Mouse (Mus musculus): ENCODE results near the gene Macc1. TPM values are rescaled to one million over a fixed set of nuclear protein-coding genes. Genes with fewer than 3 reads are reported as not detected.

The Macc1 gene
- polyA plus RNA-seq, 1 experiment from 2014 or later: 0.08 TPM

GRCm38 (mm10) chr12:119402273-119402672 is 88.2 kb downstream of the Macc1 start:
- Histone ChIP-seq H3K27me3 (ENCODE audit: control insufficient read depth, insufficient read depth, low read length) (no peaks in the 10 kb centered on the region), H3K36me3 (ENCODE audit: control insufficient read depth, insufficient read depth, low read length) (no peaks in the 10 kb centered on the region), H3K4me3 (ENCODE audit: low read depth, low read length) (no peak overlapping the region), H3K27ac (ENCODE audit: low read depth, low read length) (no peak overlapping the region), H3K9ac (ENCODE audit: low read length) (no peak overlapping the region), H3K4me2 (ENCODE audit: low read depth) (no peak overlapping the region), H3K9me3 (ENCODE audit: control insufficient read depth, low read length) (no peaks in the 10 kb centered on the region), H3K4me1 (ENCODE audit: control insufficient read depth, insufficient read depth, low read length) (no peaks in the 10 kb centered on the region)
- ATAC-seq (ENCODE audit: insufficient read depth, low FRiP score, low TSS enrichment) (no peak), DNase-seq (ENCODE audit: low spot score) (no peak)
- WGBS: 87% methylated on average over 1 of the region's 1 CpGs

DNA sequence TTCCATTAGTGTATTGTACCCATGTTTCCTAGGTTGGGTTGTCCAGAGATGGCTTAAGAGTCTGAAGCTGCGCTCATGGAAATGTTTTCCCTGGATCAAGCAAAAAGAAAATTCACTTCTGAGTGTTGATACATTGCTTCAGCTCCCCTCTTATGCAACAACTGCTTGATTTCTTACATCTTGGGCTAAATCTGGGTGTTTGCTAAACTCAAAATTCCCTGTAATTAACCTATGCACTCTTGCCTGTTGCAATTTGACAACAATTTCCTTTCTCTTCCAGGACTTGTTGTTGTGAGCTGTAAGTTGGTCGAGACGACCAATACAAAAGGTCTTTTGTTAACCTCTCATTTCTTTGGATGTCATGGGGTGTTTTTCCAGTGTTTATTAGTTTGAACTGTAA is 88.7 kb downstream of the Macc1 start:
- 46% methylated on average over 3 of the region's 3 CpGs for WGBS
- H3K9ac ChIP-seq (ENCODE audit: low read length): no peak overlapping the region
- no peaks in the 10 kb centered on the region for H3K9me3 ChIP-seq (ENCODE audit: control insufficient read depth, low read length)

GRCm38 (mm10) chr12:119404810-119405209 is 90.7 kb downstream of the Macc1 start:
- Histone ChIP-seq H3K9me3 (ENCODE audit: control insufficient read depth, low read length) (no peaks in the 10 kb centered on the region), H3K27ac (ENCODE audit: low read depth, low read length) (no peak overlapping the region), H3K4me3 (ENCODE audit: low read depth, low read length) (no peak overlapping the region), H3K9ac (ENCODE audit: low read length) (no peak overlapping the region), H3K36me3 (ENCODE audit: control insufficient read depth, insufficient read depth, low read length) (no peaks in the 10 kb centered on the region), H3K27me3 (ENCODE audit: control insufficient read depth, insufficient read depth, low read length) (no peaks in the 10 kb centered on the region), H3K4me1 (ENCODE audit: control insufficient read depth, insufficient read depth, low read length) (no peaks in the 10 kb centered on the region), H3K4me2 (ENCODE audit: low read depth) (no peak overlapping the region)
- ATAC-seq (ENCODE audit: insufficient read depth, low FRiP score, low TSS enrichment) (no peak), DNase-seq (ENCODE audit: low spot score) (no peak)
- WGBS: 97% methylated on average over 1 of the region's 1 CpGs

More for the DNA sequence above, 88.7 kb downstream of the Macc1 start:
- no peak for DNase-seq (ENCODE audit: low spot score)
- no peaks in the 10 kb centered on the region for H3K4me1 ChIP-seq (ENCODE audit: control insufficient read depth, insufficient read depth, low read length)
- ATAC-seq (ENCODE audit: insufficient read depth, low FRiP score, low TSS enrichment): no peak
- no peaks in the 10 kb centered on the region for H3K36me3 ChIP-seq (ENCODE audit: control insufficient read depth, insufficient read depth, low read length)
- H3K27me3 ChIP-seq (ENCODE audit: control insufficient read depth, insufficient read depth, low read length): no peaks in the 10 kb centered on the region
- H3K27ac ChIP-seq (ENCODE audit: low read depth, low read length): no peak overlapping the region
- no peak overlapping the region for H3K4me2 ChIP-seq (ENCODE audit: low read depth)
- no peak overlapping the region for H3K4me3 ChIP-seq (ENCODE audit: low read depth, low read length)

- H3K36me3 ChIP-seq (ENCODE audit: control insufficient read depth, insufficient read depth, low read length): no peaks in the 10 kb centered on the region
- no peak for ATAC-seq (ENCODE audit: insufficient read depth, low FRiP score, low TSS enrichment)
- no peak overlapping the region for H3K4me2 ChIP-seq (ENCODE audit: low read depth)
- H3K9me3 ChIP-seq (ENCODE audit: control insufficient read depth, low read length): no peaks in the 10 kb centered on the region
- no peak overlapping the region for H3K27ac ChIP-seq (ENCODE audit: low read depth, low read length)
- H3K27me3 ChIP-seq (ENCODE audit: control insufficient read depth, insufficient read depth, low read length): no peaks in the 10 kb centered on the region
- no peak overlapping the region for H3K4me3 ChIP-seq (ENCODE audit: low read depth, low read length)
- no peak overlapping the region for H3K9ac ChIP-seq (ENCODE audit: low read length)
- H3K4me1 ChIP-seq (ENCODE audit: control insufficient read depth, insufficient read depth, low read length): no peaks in the 10 kb centered on the region
- no peak for DNase-seq (ENCODE audit: low spot score)
Observed at GRCm38 (mm10) chr12:119410522-119410921, 96.5 kb downstream of the Macc1 start.

- Histone ChIP-seq H3K27me3 (ENCODE audit: control insufficient read depth, insufficient read depth, low read length) (no peaks in the 10 kb centered on the region), H3K27ac (ENCODE audit: low read depth, low read length) (no peak overlapping the region), H3K4me2 (ENCODE audit: low read depth) (no peak overlapping the region), H3K4me1 (ENCODE audit: control insufficient read depth, insufficient read depth, low read length) (no peaks in the 10 kb centered on the region), H3K9me3 (ENCODE audit: control insufficient read depth, low read length) (no peaks in the 10 kb centered on the region), H3K36me3 (ENCODE audit: control insufficient read depth, insufficient read depth, low read length) (no peaks in the 10 kb centered on the region), H3K4me3 (ENCODE audit: low read depth, low read length) (no peak overlapping the region), H3K9ac (ENCODE audit: low read length) (no peak overlapping the region)
- DNase-seq (ENCODE audit: low spot score): no peak
- WGBS: 74% methylated on average over 2 of the region's 2 CpGs
- no peak for ATAC-seq (ENCODE audit: insufficient read depth, low FRiP score, low TSS enrichment)
Observed at GRCm38 (mm10) chr12:119410956-119411355, 96.9 kb downstream of the Macc1 start.

DNA sequence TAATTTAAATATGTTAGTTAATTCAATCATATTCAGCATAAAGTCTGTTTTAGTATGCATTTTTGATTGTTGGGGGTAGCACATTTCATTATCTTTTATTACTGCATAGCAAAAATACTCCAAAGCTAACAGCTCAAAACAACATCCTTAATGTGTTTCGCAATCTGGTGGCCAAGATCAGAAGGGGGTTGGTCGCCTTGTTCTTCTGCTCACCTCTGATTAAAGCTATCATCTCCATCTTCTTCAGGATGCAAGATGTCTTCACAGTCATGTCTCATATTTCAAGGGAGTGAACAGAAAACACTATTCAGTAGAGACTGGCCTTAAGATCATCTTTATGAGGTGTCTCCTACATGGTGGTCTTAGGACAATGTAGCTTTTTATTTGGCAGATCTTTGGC is 97.9 kb downstream of the Macc1 start:
- no peak overlapping the region for H3K27ac ChIP-seq (ENCODE audit: low read depth, low read length)
- WGBS: 76% methylated on average over 2 of the region's 2 CpGs
- H3K36me3 ChIP-seq (ENCODE audit: control insufficient read depth, insufficient read depth, low read length): no peaks in the 10 kb centered on the region
- H3K27me3 ChIP-seq (ENCODE audit: control insufficient read depth, insufficient read depth, low read length): no peaks in the 10 kb centered on the region
- no peak overlapping the region for H3K9ac ChIP-seq (ENCODE audit: low read length)
- H3K9me3 ChIP-seq (ENCODE audit: control insufficient read depth, low read length): no peaks in the 10 kb centered on the region
- H3K4me3 ChIP-seq (ENCODE audit: low read depth, low read length): no peak overlapping the region
- DNase-seq (ENCODE audit: low spot score) (no peak), ATAC-seq (ENCODE audit: insufficient read depth, low FRiP score, low TSS enrichment) (no peak)
- H3K4me2 ChIP-seq (ENCODE audit: low read depth): no peak overlapping the region
- H3K4me1 ChIP-seq (ENCODE audit: control insufficient read depth, insufficient read depth, low read length): no peaks in the 10 kb centered on the region

DNA sequence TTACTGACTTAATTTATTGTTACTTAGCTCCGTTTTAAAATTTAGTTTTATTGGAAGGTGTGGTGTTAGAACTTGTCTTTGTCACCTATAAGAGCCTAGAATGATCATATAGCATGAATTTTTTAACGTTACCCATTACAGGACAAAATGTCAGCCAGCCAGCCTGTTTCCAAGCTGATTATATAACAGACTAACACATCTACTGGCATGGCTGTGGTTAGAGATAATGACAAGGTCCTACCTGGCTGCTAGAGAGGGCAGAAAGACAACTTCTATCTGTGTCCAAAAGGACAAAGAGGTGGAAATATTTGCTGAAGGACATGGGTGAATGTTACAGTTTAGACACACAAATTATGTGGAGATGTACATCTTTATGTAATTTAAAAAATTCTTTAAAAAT is 101.8 kb downstream of the Macc1 start:
- Histone ChIP-seq H3K27me3 (ENCODE audit: control insufficient read depth, insufficient read depth, low read length) (no peaks in the 10 kb centered on the region), H3K9ac (ENCODE audit: low read length) (no peak overlapping the region), H3K4me1 (ENCODE audit: control insufficient read depth, insufficient read depth, low read length) (no peaks in the 10 kb centered on the region), H3K27ac (ENCODE audit: low read depth, low read length) (no peak overlapping the region), H3K36me3 (ENCODE audit: control insufficient read depth, insufficient read depth, low read length) (no peaks in the 10 kb centered on the region), H3K4me2 (ENCODE audit: low read depth) (no peak overlapping the region), H3K4me3 (ENCODE audit: low read depth, low read length) (no peak overlapping the region), H3K9me3 (ENCODE audit: control insufficient read depth, low read length) (no peaks in the 10 kb centered on the region)
- DNase-seq (ENCODE audit: low spot score) (no peak), ATAC-seq (ENCODE audit: insufficient read depth, low FRiP score, low TSS enrichment) (no peak)
- 85% methylated on average over 2 of the region's 2 CpGs for WGBS

DNA sequence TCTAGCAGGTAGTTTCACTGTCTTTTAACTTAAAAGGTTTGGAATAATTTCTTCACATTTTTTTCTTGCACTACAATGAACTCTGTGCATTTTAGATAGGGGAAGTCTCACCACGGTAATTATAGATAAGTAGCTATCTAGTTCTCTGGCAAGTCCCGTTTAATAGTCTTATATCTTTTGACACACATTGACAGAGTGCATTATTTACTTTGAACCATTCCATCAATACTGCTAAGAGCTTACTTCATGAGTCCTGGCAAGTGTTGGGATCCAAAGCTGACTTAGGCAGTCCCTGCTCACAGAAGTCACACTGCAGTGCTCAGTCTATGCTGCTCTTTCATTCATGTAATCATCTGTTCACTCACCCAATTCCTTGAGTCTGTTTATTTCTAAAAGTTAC is 111.7 kb downstream of the Macc1 start:
- Histone ChIP-seq H3K36me3 (ENCODE audit: control insufficient read depth, insufficient read depth, low read length) (no peaks in the 10 kb centered on the region), H3K9me3 (ENCODE audit: control insufficient read depth, low read length) (no peaks in the 10 kb centered on the region), H3K4me1 (ENCODE audit: control insufficient read depth, insufficient read depth, low read length) (no peaks in the 10 kb centered on the region), H3K27me3 (ENCODE audit: control insufficient read depth, insufficient read depth, low read length) (no peaks in the 10 kb centered on the region), H3K4me2 (ENCODE audit: low read depth) (no peak overlapping the region), H3K27ac (ENCODE audit: low read depth, low read length) (no peak overlapping the region), H3K9ac (ENCODE audit: low read length) (no peak overlapping the region), H3K4me3 (ENCODE audit: low read depth, low read length) (no peak overlapping the region)
- ATAC-seq (ENCODE audit: insufficient read depth, low FRiP score, low TSS enrichment) (no peak), DNase-seq (ENCODE audit: low spot score) (no peak)
- 85% methylated on average over 2 of the region's 2 CpGs for WGBS

- no peaks in the 10 kb centered on the region for H3K36me3 ChIP-seq (ENCODE audit: control insufficient read depth, insufficient read depth, low read length)
- no peaks in the 10 kb centered on the region for H3K9me3 ChIP-seq (ENCODE audit: control insufficient read depth, low read length)
- H3K9ac ChIP-seq (ENCODE audit: low read length): no peak overlapping the region
- WGBS: 97% methylated on average over 2 of the region's 2 CpGs
- H3K27me3 ChIP-seq (ENCODE audit: control insufficient read depth, insufficient read depth, low read length): no peaks in the 10 kb centered on the region
- no peak overlapping the region for H3K4me2 ChIP-seq (ENCODE audit: low read depth)
- H3K4me3 ChIP-seq (ENCODE audit: low read depth, low read length): no peak overlapping the region
- DNase-seq (ENCODE audit: low spot score): no peak
- H3K4me1 ChIP-seq (ENCODE audit: control insufficient read depth, insufficient read depth, low read length): no peaks in the 10 kb centered on the region
- 0 out of 2 replicates have a peak, but pooled peaks have one; percentile 18 for ATAC-seq (ENCODE audit: insufficient read depth, low FRiP score, low TSS enrichment)
- no peak overlapping the region for H3K27ac ChIP-seq (ENCODE audit: low read depth, low read length)
Observed at GRCm38 (mm10) chr12:119426182-119426886, 112.3 kb downstream of the Macc1 start.
